Mouse (Mus musculus) neural tube, embryonic 14.5 days (tissue): ENCODE measurements around the gene Myh9. TPM values are rescaled to one million over a fixed set of nuclear protein-coding genes. Genes with fewer than 3 reads are reported as not detected.

Experiments used
- ATAC-seq: fragments of 200-750 bp; cut with Nextera tagmentation; 2 replicates; pipeline ENCODE4 v1.8.0; 2017; ENCODE audit warnings: low read depth, mild to moderate bottlenecking, moderate TSS enrichment, moderate library complexity
- H3K27ac ChIP-seq: fragments of 300-500 bp; sonication (generic); 2 replicates; pipeline ENCODE4 v1.5.1; 2014; ENCODE audit warnings: low read depth, mild to moderate bottlenecking, control low read depth, low read length, moderate library complexity, mixed read lengths
- H3K27me3 ChIP-seq: fragments of 300-500 bp; sonication (generic); 2 replicates; pipeline ENCODE4 v1.6.1; 2014; ENCODE audit warnings: low read length; ENCODE audit not compliant: control insufficient read depth, insufficient read depth
- H3K36me3 ChIP-seq: fragments of 300-500 bp; sonication (generic); 2 replicates; pipeline ENCODE4 v1.6.1; 2014; ENCODE audit warnings: low read length, mixed read lengths; ENCODE audit not compliant: control insufficient read depth, insufficient read depth
- H3K4me1 ChIP-seq: fragments of 300-500 bp; sonication (generic); 2 replicates; pipeline ENCODE4 v1.6.1; 2014; ENCODE audit warnings: low read length; ENCODE audit not compliant: control insufficient read depth, insufficient read depth
- H3K4me2 ChIP-seq: fragments of 300-500 bp; sonication (generic); 2 replicates; pipeline ENCODE4 v1.6.1; 2014; ENCODE audit warnings: mild to moderate bottlenecking, low read depth, low read length, control low read depth
- H3K4me3 ChIP-seq: fragments of 300-500 bp; sonication (generic); 2 replicates; pipeline ENCODE4 v1.5.1; 2014; ENCODE audit warnings: low read depth, low read length, control low read depth, mixed read lengths
- H3K9ac ChIP-seq: fragments of 300-500 bp; sonication (generic); replicated peaks from 2 replicates; pipeline ENCODE4 v1.6.1; 2014; ENCODE audit warnings: low read depth, mild to moderate bottlenecking, control low read depth, low read length, mixed read lengths
- H3K9me3 ChIP-seq: fragments of 300-500 bp; sonication (generic); 2 replicates; pipeline ENCODE4 v1.6.1; 2016; ENCODE audit warnings: low read length; ENCODE audit not compliant: control insufficient read depth
- WGBS: fragments of 180-500 bp; shearing (Covaris S2); extraction: QIAGEN DNeasy Blood & Tissue Kit; methylation state at CpG from one replicate; pipeline ENCODE4 v1.1.7; 2014; 5-methylcytosine and 5-hydroxymethylcytosine counted together
- polyA plus RNA-seq: library from polyadenylated mRNA; unstranded; fragments of >200 nt; fragmentation: Nextera tagmentation; extraction: Ambion mirVana; gene quantifications from 2 replicates; pipeline ENCODE4 v1.2.1, GENCODE M21; 2014

The Myh9 gene
- polyA plus RNA-seq, 1 experiment from 2014 or later = 9.5 TPM

DNA sequence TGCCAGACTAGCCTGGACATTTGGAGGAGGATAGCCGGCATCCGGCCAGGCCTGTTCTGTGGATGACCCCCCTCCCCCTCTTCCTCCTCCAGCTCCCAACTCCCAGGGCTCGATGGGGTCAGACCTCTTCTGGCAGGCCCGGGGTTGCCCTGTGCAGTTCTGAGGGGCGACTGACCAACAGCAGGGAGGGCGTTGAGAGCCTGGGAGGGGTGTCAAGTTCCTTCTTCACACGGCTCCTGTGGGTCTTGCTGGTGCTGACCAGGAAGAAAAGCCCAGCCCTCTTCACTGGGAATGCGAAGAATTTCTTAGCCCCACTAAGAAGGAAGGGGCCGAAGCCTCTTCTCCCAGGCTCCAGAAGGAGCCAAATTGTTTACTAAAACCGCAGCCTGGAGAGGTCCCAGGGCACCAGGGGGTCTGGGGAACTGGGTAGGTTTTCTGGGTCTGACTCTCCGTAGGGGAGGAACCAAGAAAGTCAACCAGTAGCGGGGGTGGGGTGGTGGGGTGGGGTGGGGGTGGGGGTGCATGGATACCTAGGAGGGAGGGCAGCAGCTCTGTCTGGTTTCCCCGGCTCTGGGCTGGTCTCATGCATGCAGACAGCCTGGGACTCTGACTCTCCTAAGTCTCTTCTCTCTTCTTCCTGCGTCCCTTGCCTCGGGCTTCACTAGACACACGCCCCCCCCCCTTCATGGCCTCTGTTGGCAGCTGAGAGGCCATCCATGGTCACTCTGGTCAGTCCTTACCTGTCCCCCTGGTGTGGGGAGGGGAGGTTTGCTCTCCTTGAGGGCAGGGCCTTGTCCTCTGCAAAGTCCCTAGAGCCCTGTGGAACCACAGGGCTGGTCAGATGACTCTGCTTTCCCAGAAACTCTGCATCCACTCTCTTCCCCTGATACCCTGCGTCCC lies 41.1 kb upstream of the Myh9 start:
- H3K27me3 ChIP-seq = no peaks in the 10 kb centered on the region
- H3K36me3 ChIP-seq = no peaks in the 10 kb centered on the region
- no peak for ATAC-seq
- WGBS = 26% methylated on average over 17 of the region's 17 CpGs
- no peak overlapping the region for H3K4me2 ChIP-seq
- H3K4me3 ChIP-seq = no peak overlapping the region
- H3K27ac ChIP-seq = no peak overlapping the region
- no peaks in the 10 kb centered on the region for H3K9me3 ChIP-seq
- H3K9ac ChIP-seq = no peak overlapping the region
- no peaks in the 10 kb centered on the region for H3K4me1 ChIP-seq

DNA sequence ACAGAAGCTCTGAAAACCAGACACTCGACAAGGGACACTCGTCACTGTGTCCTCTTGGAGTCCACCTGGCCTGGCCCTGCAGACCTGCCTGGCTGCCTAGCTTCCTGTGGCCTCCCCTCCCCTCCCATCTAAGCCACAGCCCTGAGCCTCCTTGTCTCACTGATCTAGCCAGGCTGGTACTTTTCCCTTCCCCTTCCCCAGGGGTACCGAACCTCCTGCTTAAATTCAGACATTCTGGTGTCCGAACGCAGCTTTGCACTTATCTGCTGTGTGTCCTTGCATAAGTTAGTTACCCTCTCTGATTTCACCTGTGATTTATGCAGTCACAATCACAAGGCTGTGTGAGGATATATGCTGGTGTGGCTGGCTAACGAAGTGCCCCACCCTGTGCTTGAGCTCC lies 40.3 kb upstream of the Myh9 start:
- no peak for ATAC-seq
- WGBS = 70% methylated on average over 6 of the region's 6 CpGs
- Histone ChIP-seq H3K4me3 (no peak overlapping the region), H3K27me3 (no peaks in the 10 kb centered on the region), H3K4me1 (no peaks in the 10 kb centered on the region), H3K4me2 (no peak overlapping the region), H3K9me3 (no peaks in the 10 kb centered on the region), H3K36me3 (no peaks in the 10 kb centered on the region), H3K27ac (no peak overlapping the region), H3K9ac (no peak overlapping the region)

DNA sequence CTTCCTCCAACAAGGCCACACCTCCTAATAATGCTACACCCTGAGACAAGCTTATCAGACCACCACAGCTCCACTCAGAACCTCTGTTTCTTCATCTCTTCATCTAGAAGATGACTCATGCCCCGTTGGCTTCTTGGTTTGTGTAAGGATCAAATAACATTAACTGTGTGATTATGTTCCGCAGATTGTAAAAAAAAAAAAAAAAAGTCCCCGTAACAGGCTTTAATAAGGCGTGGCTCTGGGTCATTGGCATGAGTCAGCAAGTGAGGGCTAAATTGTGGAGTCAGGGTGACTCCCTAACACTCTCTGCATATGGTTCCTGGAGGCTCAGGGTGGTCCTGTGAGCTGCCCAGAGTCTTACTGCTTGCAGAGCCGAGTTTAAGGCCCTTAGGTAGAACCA lies 39.7 kb upstream of the Myh9 start:
- no peaks in the 10 kb centered on the region for H3K36me3 ChIP-seq
- whole genome bisulfite sequencing = 77% methylated on average over 5 of the region's 5 CpGs
- H3K27ac ChIP-seq = no peak overlapping the region
- no peaks in the 10 kb centered on the region for H3K4me1 ChIP-seq
- no peaks in the 10 kb centered on the region for H3K27me3 ChIP-seq
- no peak overlapping the region for H3K4me2 ChIP-seq
- H3K9ac ChIP-seq = no peak overlapping the region
- ATAC-seq = no peak
- no peak overlapping the region for H3K4me3 ChIP-seq
- no peaks in the 10 kb centered on the region for H3K9me3 ChIP-seq

DNA sequence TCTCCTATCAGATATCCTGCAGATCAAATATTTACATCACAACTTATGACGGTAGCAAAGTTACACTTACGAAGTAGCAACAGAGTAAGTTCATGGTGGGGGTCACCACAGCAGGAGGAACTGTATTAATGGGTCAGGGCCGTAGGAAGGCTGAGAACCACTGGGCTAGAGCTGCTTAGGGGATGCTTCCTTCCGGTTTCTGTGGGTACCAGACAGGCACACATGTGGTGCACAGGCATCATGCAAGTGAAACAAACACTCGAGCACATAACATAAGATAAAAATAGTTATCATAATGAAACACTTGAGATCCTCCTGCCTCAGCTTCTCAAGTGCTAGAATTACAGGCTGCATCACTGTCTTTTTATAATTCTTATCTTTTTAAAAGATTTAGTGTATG lies 38.8 kb upstream of the Myh9 start:
- Histone ChIP-seq H3K9ac (no peak overlapping the region), H3K4me1 (no peaks in the 10 kb centered on the region), H3K4me2 (no peak overlapping the region), H3K27ac (no peak overlapping the region), H3K27me3 (no peaks in the 10 kb centered on the region), H3K36me3 (no peaks in the 10 kb centered on the region), H3K9me3 (no peaks in the 10 kb centered on the region), H3K4me3 (no peak overlapping the region)
- 86% methylated on average over 5 of the region's 5 CpGs for WGBS
- ATAC-seq = no peak

DNA sequence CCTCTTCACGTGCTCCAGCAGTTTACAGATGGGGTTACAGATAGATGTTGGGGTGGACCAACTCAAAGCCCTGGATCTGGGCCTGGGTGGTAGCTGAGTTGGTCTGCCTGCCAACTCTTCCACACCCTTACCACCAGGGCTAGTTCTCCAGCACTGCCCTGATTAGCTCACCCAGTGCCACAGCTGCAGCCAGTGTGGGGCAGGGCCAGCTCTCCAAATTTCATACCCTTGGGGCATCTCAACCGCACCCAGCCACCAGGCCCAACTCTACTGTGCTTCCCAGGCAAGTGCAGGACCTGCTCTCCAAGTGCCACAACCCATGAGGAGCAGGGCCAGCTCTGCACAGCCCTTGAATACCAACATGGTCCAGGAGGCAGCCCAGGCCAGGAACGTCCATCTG lies 37.8 kb upstream of the Myh9 start:
- Histone ChIP-seq H3K9ac (no peak overlapping the region), H3K27ac (no peak overlapping the region), H3K27me3 (no peaks in the 10 kb centered on the region), H3K36me3 (no peaks in the 10 kb centered on the region), H3K4me1 (no peaks in the 10 kb centered on the region), H3K9me3 (no peaks in the 10 kb centered on the region), H3K4me3 (no peak overlapping the region), H3K4me2 (no peak overlapping the region)
- 95% methylated on average over 3 of the region's 3 CpGs for WGBS
- no peak for ATAC-seq

DNA sequence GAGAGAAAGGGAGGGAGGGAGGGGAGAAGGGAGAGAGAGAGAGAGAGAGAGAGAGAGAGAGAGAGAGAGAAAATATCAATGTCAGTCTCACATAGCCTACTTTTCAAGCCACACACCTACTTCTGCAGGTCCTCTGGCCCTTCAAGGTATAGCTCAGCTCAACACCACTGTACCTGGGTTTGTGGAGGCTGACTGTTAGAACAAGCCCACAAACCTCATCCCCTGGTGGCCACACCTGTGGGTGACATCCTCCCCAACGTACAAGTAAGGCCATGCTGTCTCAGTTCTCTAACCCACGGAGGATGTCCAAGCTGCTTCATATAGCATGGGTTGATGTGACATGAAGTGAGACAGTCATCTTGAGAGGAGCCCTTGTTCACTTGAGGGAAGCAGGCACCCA lies 35.2 kb upstream of the Myh9 start:
- Histone ChIP-seq H3K27ac (no peak overlapping the region), H3K9ac (no peak overlapping the region), H3K27me3 (no peaks in the 10 kb centered on the region), H3K36me3 (no peaks in the 10 kb centered on the region), H3K4me1 (no peaks in the 10 kb centered on the region), H3K4me2 (no peak overlapping the region), H3K4me3 (no peak overlapping the region), H3K9me3 (no peaks in the 10 kb centered on the region)
- no peak for ATAC-seq
- WGBS = 72% methylated on average over 2 of the region's 2 CpGs

DNA sequence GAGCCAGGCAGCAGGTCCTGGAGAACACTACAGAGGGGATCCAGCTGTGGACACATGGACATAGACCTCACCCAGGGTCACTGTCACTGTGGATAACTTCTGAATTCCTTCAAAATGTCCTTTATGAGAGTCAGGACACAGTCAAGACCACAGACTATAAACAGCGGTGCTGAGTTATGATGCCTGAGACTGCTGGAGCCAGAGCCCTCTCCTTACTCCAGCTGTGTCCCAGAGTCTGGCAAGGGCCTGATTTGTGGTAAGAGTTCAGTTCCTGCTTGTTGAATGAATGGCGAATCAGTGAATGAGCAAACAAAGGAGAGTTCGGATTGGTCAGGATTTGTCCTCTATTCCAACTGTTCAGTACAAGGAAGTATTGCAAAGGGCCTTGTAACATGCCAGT lies 34.7 kb upstream of the Myh9 start:
- Histone ChIP-seq H3K4me1 (no peaks in the 10 kb centered on the region), H3K36me3 (no peaks in the 10 kb centered on the region), H3K4me2 (no peak overlapping the region), H3K9ac (no peak overlapping the region), H3K27ac (no peak overlapping the region), H3K4me3 (no peak overlapping the region), H3K9me3 (no peaks in the 10 kb centered on the region), H3K27me3 (no peaks in the 10 kb centered on the region)
- no peak for ATAC-seq
- 85% methylated on average over 3 of the region's 3 CpGs for WGBS

DNA sequence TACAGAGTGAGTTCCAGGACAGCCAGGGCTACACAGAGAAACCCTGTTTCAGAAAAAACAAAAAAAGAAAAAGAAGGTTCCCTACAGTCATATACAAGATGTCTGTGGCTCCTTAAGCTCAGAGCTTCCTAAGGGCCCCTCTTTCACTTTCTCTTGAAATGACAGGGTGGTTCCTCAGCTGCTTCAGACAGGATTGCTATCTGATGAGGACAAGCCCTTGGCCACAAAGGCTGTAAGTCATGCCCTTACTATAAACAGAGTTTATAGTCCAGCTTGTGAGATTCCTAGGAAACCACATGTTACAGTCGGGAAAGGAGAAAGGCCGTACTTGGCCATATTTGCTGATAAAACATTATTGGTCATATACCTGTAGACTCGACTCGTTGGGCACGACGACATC lies 34.0 kb upstream of the Myh9 start:
- no peaks in the 10 kb centered on the region for H3K4me1 ChIP-seq
- no peak overlapping the region for H3K4me3 ChIP-seq
- H3K9ac ChIP-seq = no peak overlapping the region
- no peaks in the 10 kb centered on the region for H3K36me3 ChIP-seq
- no peaks in the 10 kb centered on the region for H3K9me3 ChIP-seq
- WGBS = 95% methylated on average over 6 of the region's 6 CpGs
- no peak overlapping the region for H3K27ac ChIP-seq
- no peaks in the 10 kb centered on the region for H3K27me3 ChIP-seq
- no peak for ATAC-seq
- no peak overlapping the region for H3K4me2 ChIP-seq

DNA sequence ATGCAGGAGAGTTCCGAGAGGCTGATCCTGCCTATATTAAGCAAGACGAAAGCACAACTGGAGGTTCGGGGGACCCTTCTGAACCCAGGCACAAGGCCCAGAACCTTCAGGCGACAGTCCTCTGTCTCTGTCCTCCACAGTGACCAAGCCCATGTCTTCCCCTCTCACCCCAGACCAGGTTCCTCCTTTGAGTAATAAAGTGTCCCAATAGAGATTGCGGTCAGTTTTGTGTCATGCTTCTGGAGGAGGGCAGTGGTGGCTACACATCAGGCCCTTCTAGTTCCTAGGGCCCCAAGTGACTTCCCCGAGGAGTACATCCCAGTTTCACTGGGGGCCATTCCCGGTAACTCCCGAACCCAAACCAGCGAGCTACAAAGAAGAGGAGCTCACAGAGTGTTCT lies 32.8 kb upstream of the Myh9 start:
- Histone ChIP-seq H3K9ac (no peak overlapping the region), H3K36me3 (no peaks in the 10 kb centered on the region), H3K9me3 (no peaks in the 10 kb centered on the region), H3K27me3 (no peaks in the 10 kb centered on the region), H3K4me2 (no peak overlapping the region), H3K4me3 (no peak overlapping the region), H3K27ac (no peak overlapping the region), H3K4me1 (no peaks in the 10 kb centered on the region)
- ATAC-seq = no peak
- WGBS = 92% methylated on average over 9 of the region's 9 CpGs
